Mouse (Mus musculus) forebrain, embryonic 16.5 days (tissue): ENCODE measurements around the gene Lad1. TPM values are rescaled to one million over a fixed set of nuclear protein-coding genes. Genes with fewer than 3 reads are reported as not detected.
A peak's percentile ranks its signal among the peaks of the same experiment; 100 is the strongest.

ENCODE experiments used
- ATAC-seq: fragments of 200-750 bp; cut with Nextera tagmentation; 2 replicates; pipeline ENCODE4 v1.8.0; 2017; ENCODE audit warnings: mild to moderate bottlenecking, moderate library complexity
- H3K27ac ChIP-seq: fragments of 300-500 bp; sonication (generic); 2 replicates; pipeline ENCODE4 v1.5.1; 2014; ENCODE audit warnings: low read length, control low read depth
- H3K27me3 ChIP-seq: fragments of 300-500 bp; sonication (generic); replicated peaks from 2 replicates; pipeline ENCODE4 v1.6.1; 2014; ENCODE audit warnings: low read length; ENCODE audit not compliant: control insufficient read depth, insufficient read depth
- H3K36me3 ChIP-seq: fragments of 300-500 bp; sonication (generic); 2 replicates; pipeline ENCODE4 v1.6.1; 2014; ENCODE audit not compliant: control insufficient read depth, insufficient read depth
- H3K4me1 ChIP-seq: fragments of 300-500 bp; sonication (generic); replicated peaks from 2 replicates; pipeline ENCODE4 v1.6.1; 2014; ENCODE audit warnings: low read length; ENCODE audit not compliant: control insufficient read depth, insufficient read depth
- H3K4me2 ChIP-seq: fragments of 300-500 bp; sonication (generic); 2 replicates; pipeline ENCODE4 v1.6.1; 2014; ENCODE audit warnings: mild to moderate bottlenecking, low read length, control low read depth
- H3K4me3 ChIP-seq: fragments of 300-500 bp; sonication (generic); replicated peaks from 2 replicates; pipeline ENCODE4 v1.5.1; 2014; ENCODE audit warnings: mild to moderate bottlenecking, low read length, control low read depth
- H3K9ac ChIP-seq: fragments of 300-500 bp; sonication (generic); replicated peaks from 2 replicates; pipeline ENCODE4 v1.6.1; 2014; ENCODE audit warnings: low read depth, low read length, control low read depth
- H3K9me3 ChIP-seq: fragments of 300-500 bp; sonication (generic); 2 replicates; pipeline ENCODE4 v1.6.1; 2016; ENCODE audit warnings: low read length; ENCODE audit not compliant: control insufficient read depth
- whole genome bisulfite sequencing: fragments of 180-500 bp; shearing (Covaris S2); extraction: QIAGEN DNeasy Blood & Tissue Kit; methylation state at CpG from one replicate; pipeline ENCODE4 v1.1.7; 2014; 5-methylcytosine and 5-hydroxymethylcytosine counted together
- polyA plus RNA-seq: library from polyadenylated mRNA; unstranded; fragments of >200 nt; fragmentation: Nextera tagmentation; extraction: Ambion mirVana; gene quantifications from 2 replicates; pipeline ENCODE4 v1.2.1, GENCODE M21; 2015

Gene Lad1
- polyA plus RNA-seq, 1 experiment from 2014 or later = 0.44 TPM

- WGBS = 74% methylated on average over 12 of the region's 12 CpGs
Measured at GRCm38 (mm10) chr1:135850722-135851512, 32.5 kb downstream of the Lad1 start.

GRCm38 (mm10) chr1:135852044-135852756, 33.8 kb downstream of the Lad1 start:
- H3K4me2 ChIP-seq = no peak overlapping the region
- no peaks in the 10 kb centered on the region for H3K36me3 ChIP-seq
- H3K9ac ChIP-seq = no peak overlapping the region
- peaks cover 4% of the 10 kb centered on the region; the same call in 1 of the 2 replicates for H3K4me1 ChIP-seq
- H3K27me3 ChIP-seq = no peaks in the 10 kb centered on the region
- H3K27ac ChIP-seq = no peak overlapping the region
- ATAC-seq = peak; percentile 58; the same call in 1 of the 2 replicates
- H3K9me3 ChIP-seq = no peaks in the 10 kb centered on the region
- no peak overlapping the region for H3K4me3 ChIP-seq
- 40% methylated on average over 13 of the region's 13 CpGs for WGBS

More at GRCm38 (mm10) chr1:135850722-135851512, 32.5 kb downstream of the Lad1 start:
- no peak overlapping the region for H3K4me3 ChIP-seq
- no peaks in the 10 kb centered on the region for H3K27me3 ChIP-seq
- H3K27ac ChIP-seq = no peak overlapping the region
- no peak overlapping the region for H3K9ac ChIP-seq
- H3K4me1 ChIP-seq = peaks cover 4% of the 10 kb centered on the region; the same call in 1 of the 2 replicates
- ATAC-seq = no peak
- no peak overlapping the region for H3K4me2 ChIP-seq
- no peaks in the 10 kb centered on the region for H3K36me3 ChIP-seq
- no peaks in the 10 kb centered on the region for H3K9me3 ChIP-seq

- Histone ChIP-seq H3K4me2 (no peak overlapping the region), H3K9ac (no peak overlapping the region), H3K36me3 (no peaks in the 10 kb centered on the region), H3K9me3 (no peaks in the 10 kb centered on the region), H3K27me3 (no peaks in the 10 kb centered on the region), H3K4me3 (no peak overlapping the region), H3K4me1 (peaks cover 4% of the 10 kb centered on the region; the same call in 1 of the 2 replicates), H3K27ac (no peak overlapping the region)
- 91% methylated on average over 4 of the region's 4 CpGs for WGBS
- ATAC-seq = no peak
Measured at GRCm38 (mm10) chr1:135853200-135853599, 34.8 kb downstream of the Lad1 start.

GRCm38 (mm10) chr1:135854591-135855343, 36.4 kb downstream of the Lad1 start:
- Histone ChIP-seq H3K9me3 (no peaks in the 10 kb centered on the region), H3K4me3 (no peak overlapping the region), H3K27ac (no peak overlapping the region), H3K27me3 (no peaks in the 10 kb centered on the region), H3K36me3 (no peaks in the 10 kb centered on the region), H3K4me2 (no peak overlapping the region), H3K9ac (no peak overlapping the region), H3K4me1 (peaks cover 4% of the 10 kb centered on the region; the same call in 1 of the 2 replicates)
- WGBS = 89% methylated on average over 6 of the region's 6 CpGs
- ATAC-seq = no peak

- H3K27me3 ChIP-seq = no peaks in the 10 kb centered on the region
- WGBS = 96% methylated on average over 1 of the region's 1 CpGs
- peaks cover 4% of the 10 kb centered on the region; the same call in 1 of the 2 replicates for H3K4me1 ChIP-seq
- no peak overlapping the region for H3K4me3 ChIP-seq
- no peak overlapping the region for H3K27ac ChIP-seq
- H3K4me2 ChIP-seq = no peak overlapping the region
- H3K9me3 ChIP-seq = no peaks in the 10 kb centered on the region
- H3K9ac ChIP-seq = no peak overlapping the region
- ATAC-seq = no peak
- H3K36me3 ChIP-seq = no peaks in the 10 kb centered on the region
Measured at GRCm38 (mm10) chr1:135855344-135855687, 36.9 kb downstream of the Lad1 start.

GRCm38 (mm10) chr1:135856070-135856469, 37.7 kb downstream of the Lad1 start:
- Histone ChIP-seq H3K4me1 (peaks cover 4% of the 10 kb centered on the region; the same call in 1 of the 2 replicates), H3K9me3 (no peaks in the 10 kb centered on the region), H3K4me2 (no peak overlapping the region), H3K9ac (no peak overlapping the region), H3K27ac (no peak overlapping the region), H3K27me3 (no peaks in the 10 kb centered on the region), H3K36me3 (no peaks in the 10 kb centered on the region), H3K4me3 (no peak overlapping the region)
- ATAC-seq = no peak
- WGBS = 65% methylated on average over 4 of the region's 4 CpGs

- ATAC-seq = no peak
- H3K27ac ChIP-seq = no peak overlapping the region
- H3K4me3 ChIP-seq = no peak overlapping the region
- H3K36me3 ChIP-seq = no peaks in the 10 kb centered on the region
- peaks cover under 1% of the 10 kb centered on the region; the same call in 1 of the 2 replicates for H3K4me1 ChIP-seq
- H3K9me3 ChIP-seq = no peaks in the 10 kb centered on the region
- 61% methylated on average over 11 of the region's 11 CpGs for WGBS
- no peak overlapping the region for H3K9ac ChIP-seq
- H3K27me3 ChIP-seq = no peaks in the 10 kb centered on the region
- no peak overlapping the region for H3K4me2 ChIP-seq
Measured at GRCm38 (mm10) chr1:135857137-135857775, 38.9 kb downstream of the Lad1 start.

- 95% methylated on average over 7 of the region's 7 CpGs for WGBS
- Histone ChIP-seq H3K4me1 (no peaks in the 10 kb centered on the region), H3K27me3 (no peaks in the 10 kb centered on the region), H3K9me3 (no peaks in the 10 kb centered on the region), H3K9ac (no peak overlapping the region), H3K4me2 (no peak overlapping the region), H3K4me3 (no peak overlapping the region), H3K36me3 (no peaks in the 10 kb centered on the region), H3K27ac (no peak overlapping the region)
- no peak for ATAC-seq
Measured at GRCm38 (mm10) chr1:135858533-135858932, 40.1 kb downstream of the Lad1 start.
